Mouse (Mus musculus): Measurements from ENCODE around the gene Vmn1r232. TPM values are rescaled to one million over a fixed set of nuclear protein-coding genes. Genes with fewer than 3 reads are reported as not detected.

The Vmn1r232 gene
- polyA plus RNA-seq, 1 experiment = not detected

- TF ChIP-seq CTCF (IDR thresholded peaks at IDR 0.05; ENCODE audit: control insufficient read depth, insufficient read depth, low read length) (no peak), POLR2A (IDR thresholded peaks at IDR 0.05; ENCODE audit: borderline replicate concordance, control insufficient read depth, low read depth, low read length) (no peak)
- no peak within 1 kb of the TSS for H3K27ac ChIP-seq (ENCODE audit: control insufficient read depth, insufficient read depth, low read depth, low read length, poor library complexity)
- 56% methylated on average over 2 of the region's 2 CpGs for WGBS
- no peaks in the 10 kb centered on the region for H3K4me1 ChIP-seq (ENCODE audit: control insufficient read depth, insufficient read depth, low read length)
- no peak within 1 kb of the TSS for H3K4me3 ChIP-seq (replicated peaks; ENCODE audit: control insufficient read depth, low read depth, low read length)
Measured at GRCm38 (mm10) chr17:20904991-20905390, 14.5 kb downstream of the Vmn1r232 start, which contains the start of gene Vmn1r231. Gene Vmn1r231 (minus strand): TSS chr17:20905091.

Other genes starting within 250 kb of the Vmn1r232 start
- gene Vmn1r226, start 236.9 kb downstream of the Vmn1r232 start, polyA plus RNA-seq (2011; ENCODE audit: insufficient read depth, insufficient read length, low replicate concordance, missing spikeins) = not detected in 2 replicates
- gene Vmn1r227, start 189.9 kb downstream of the Vmn1r232 start, polyA plus RNA-seq (2011; ENCODE audit: insufficient read depth, insufficient read length, low replicate concordance, missing spikeins) = not detected in 2 replicates
- gene Vmn1r228, start 133.6 kb downstream of the Vmn1r232 start, polyA plus RNA-seq (2011; ENCODE audit: insufficient read depth, insufficient read length, low replicate concordance, missing spikeins) = not detected in 2 replicates
- gene Vmn1r229, start 108.2 kb downstream of the Vmn1r232 start, polyA plus RNA-seq (2011; ENCODE audit: insufficient read depth, insufficient read length, low replicate concordance, missing spikeins) = 0.14 TPM in 1 of 2 replicates, not detected in the other
- not detected in 2 replicates for gene Vmn1r230, start 79.3 kb downstream of the Vmn1r232 start, polyA plus RNA-seq (2011; ENCODE audit: insufficient read depth, insufficient read length, low replicate concordance, missing spikeins)
- not detected in 2 replicates for gene Vmn1r231, start 14.6 kb downstream of the Vmn1r232 start, polyA plus RNA-seq (2011; ENCODE audit: insufficient read depth, insufficient read length, low replicate concordance, missing spikeins)
- 52.6 and 84.2 TPM in 2 replicates for gene Ppp2r1a, start 25.6 kb upstream of the Vmn1r232 start, polyA plus RNA-seq (2011; ENCODE audit: insufficient read depth, insufficient read length, low replicate concordance, missing spikeins)
- not detected in 2 replicates for gene Vmn1r233, start 76.8 kb upstream of the Vmn1r232 start, polyA plus RNA-seq (2011; ENCODE audit: insufficient read depth, insufficient read length, low replicate concordance, missing spikeins)
- 6.8 and 7.1 TPM in 2 replicates for gene Zfp160, start 89.2 kb upstream of the Vmn1r232 start, polyA plus RNA-seq (2011; ENCODE audit: insufficient read depth, insufficient read length, low replicate concordance, missing spikeins)